Mouse (Mus musculus) liver, adult 2 months (tissue): ENCODE data around the gene Gpsm2.

Source experiments
- CTCF ChIP-seq: fragments of 200-500 bp; IDR thresholded peaks from 2 replicates; pipeline ENCODE4 v1.5.1; 2011; ENCODE audit warnings: low read depth, low read length, control low read depth
- POLR2A ChIP-seq: fragments of 200-500 bp; IDR thresholded peaks from 2 replicates; pipeline ENCODE4 v1.6.1; 2011; ENCODE audit warnings: low read length, control low read depth; ENCODE audit not compliant: insufficient read depth; ENCODE audit errors: extremely low read depth

DNA sequence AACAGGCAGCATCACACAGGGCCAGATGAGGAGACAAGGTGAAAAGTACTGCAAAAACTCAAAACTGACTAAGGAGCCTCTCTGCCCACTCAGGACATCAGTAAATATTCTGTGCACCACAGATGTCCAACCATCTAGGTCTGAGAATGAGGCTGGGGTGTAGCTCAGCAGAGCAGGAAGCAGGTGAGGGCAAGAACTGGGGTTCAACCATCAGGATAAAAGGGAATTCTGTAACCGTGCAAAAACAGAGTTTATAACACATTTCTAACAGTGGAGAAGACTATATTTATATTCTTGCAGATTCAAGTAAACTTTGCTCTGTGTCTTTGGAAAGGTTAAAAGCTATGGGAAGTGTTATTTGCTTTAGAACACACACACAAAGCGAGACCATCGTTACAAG lies 2.3 kb downstream of the Gpsm2 start:
- no peak for TF ChIP-seq POLR2A
- TF ChIP-seq CTCF, result no peak
